Mouse (Mus musculus) retina, embryonic 14.5 days (tissue): ENCODE measurements around the gene Ppm1d.
A peak's percentile ranks its signal among the peaks of the same experiment; 100 is the strongest.

Source experiments
- DNase-seq: peaks from one replicate; pipeline ENCODE4 v3.0.0-alpha.2; 2015; ENCODE audit warnings: low spot score

Gene Ppm1d

DNA sequence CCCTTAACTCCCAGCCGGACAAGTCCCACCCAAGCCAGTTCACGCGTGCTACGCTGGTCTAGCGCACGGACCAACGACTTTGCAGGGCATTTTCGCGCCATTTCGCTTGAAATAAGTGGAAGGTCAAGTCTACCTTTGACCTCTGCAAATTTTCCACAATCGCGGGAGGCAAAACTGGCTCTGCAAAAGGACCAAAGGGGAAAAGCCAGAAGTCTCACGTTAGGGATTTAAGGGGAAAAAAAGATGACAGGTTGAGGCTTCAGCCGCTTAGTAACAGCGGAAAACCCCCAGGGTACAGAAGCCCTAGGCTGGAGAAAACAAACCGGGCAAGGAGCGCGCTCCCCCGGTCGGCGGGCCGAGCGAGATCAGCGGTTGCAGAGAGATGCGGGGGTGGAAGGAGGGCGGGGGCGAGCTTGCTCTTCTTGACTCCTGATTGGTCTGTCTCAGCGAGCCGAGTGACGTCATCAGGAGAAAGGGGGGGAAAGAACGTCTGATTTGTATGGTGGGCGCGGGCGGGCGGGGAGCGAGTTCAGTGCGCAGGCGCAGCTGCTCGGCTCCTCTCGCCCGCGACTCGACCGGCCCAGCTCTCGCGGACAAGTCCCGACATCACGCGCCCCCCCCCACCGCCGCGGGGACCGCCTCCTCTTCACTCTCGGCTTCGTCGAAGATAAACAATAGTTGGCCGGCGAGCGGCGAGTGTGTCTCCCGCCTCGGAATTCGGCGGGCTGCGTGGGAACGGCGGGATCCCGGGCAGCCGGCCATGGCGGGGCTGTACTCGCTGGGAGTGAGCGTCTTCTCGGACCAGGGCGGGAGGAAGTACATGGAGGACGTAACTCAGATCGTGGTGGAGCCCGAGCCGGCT is at the start of gene Ppm1d:
Ppm1d (plus strand) TSS at position 532 of the 862 bp plus-strand sequence.
- DNase-seq = peak; percentile 100

DNA sequence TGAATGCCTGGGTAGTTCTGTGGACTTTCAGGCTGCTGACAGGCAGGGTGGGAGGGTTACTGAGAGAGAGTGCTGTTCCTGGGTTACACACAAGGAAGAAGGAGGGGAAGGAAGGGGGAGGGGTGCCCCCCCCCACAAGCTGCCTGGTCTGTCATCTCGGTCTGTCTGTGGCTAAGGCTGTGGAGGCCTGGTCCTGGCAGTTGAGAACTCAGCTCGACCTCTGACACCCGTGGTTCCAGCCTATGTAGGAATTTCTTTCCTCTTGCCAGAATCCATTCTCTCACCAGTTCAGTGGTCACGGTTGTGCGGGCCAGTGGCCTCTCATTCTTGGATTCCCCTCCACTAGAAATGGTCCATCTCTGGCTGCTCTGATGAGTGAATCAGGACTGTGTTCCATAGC is 46.4 kb upstream of the Ppm1d start:
- DNase-seq = peak; percentile 7

DNA sequence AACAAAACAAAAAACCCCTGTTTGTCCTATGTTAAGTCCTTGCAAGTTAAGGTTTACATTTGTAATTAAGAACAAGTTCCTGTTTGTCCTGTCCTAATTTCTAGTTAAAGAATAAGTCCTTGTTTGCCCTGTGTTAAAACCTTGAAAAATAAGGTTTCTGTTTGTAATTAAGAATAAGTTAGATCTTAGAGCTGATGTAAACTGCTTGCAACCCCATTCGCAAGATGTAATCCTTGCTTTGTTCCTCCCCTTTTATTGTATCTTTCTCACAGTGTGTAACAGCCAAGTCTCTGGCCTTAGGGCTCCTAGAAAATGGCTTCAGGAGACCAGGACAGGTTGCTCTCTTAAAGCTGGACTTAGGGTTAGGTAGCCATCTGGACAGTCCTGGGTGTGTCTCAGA is 43.7 kb upstream of the Ppm1d start:
- DNase-seq = no peak

DNA sequence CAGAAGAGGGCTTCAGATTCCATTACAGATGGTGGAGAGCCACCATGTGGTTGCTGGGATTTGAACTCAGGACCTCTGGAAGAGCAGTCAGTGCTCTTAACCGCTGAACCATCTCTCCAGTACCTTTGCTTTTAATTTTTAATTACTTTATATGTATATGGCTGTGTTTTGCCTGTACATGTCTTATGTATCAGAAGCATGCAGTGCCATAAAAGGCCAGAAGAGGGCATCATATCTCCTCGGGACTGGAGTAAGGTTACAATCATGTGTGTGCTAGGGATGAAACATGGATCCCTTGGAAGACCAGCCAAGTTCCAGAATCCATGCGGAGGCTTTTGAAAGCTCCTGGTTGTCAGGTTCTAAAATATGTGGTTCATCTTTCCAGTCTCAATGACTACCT is 40.4 kb upstream of the Ppm1d start:
- DNase-seq = peak; percentile 60

DNA sequence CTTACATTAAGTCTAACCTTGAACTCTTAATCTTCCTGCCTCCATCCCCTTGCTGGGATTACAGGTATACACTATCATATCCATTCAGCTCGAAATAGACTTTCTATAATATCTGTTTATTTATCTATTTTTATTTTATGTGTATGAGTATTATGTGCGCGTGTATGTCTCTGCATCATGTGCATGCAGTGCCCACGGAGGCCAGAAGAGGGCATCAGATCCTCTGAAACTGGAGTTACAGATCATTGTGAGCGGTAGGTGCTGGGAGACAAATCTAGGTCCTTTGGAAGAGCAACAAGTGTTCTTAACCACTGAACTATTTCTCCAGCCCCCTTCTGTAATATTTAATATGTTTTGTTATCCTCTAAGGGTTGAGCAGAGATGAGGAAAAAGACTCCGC is 37.7 kb upstream of the Ppm1d start:
- peak; percentile 5 for DNase-seq

DNA sequence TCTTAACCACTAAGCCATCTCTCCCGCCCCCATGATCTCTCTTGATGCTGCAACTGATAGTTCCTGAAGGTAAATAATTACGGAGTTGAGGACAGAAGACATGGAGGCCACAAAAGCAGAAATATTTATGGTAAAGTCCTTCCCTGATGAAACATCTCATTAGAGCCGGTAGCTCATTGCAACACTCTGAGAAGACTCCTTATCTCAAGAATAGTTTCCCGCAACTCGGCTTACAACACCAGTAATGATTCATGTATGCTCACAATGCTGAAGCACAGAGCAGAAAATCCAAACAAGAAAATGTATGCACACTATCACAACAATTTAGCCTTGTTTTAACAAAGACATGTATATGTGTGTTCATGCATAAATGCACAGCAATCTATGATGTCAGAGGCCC is 35.9 kb upstream of the Ppm1d start:
- DNase-seq = no peak

DNA sequence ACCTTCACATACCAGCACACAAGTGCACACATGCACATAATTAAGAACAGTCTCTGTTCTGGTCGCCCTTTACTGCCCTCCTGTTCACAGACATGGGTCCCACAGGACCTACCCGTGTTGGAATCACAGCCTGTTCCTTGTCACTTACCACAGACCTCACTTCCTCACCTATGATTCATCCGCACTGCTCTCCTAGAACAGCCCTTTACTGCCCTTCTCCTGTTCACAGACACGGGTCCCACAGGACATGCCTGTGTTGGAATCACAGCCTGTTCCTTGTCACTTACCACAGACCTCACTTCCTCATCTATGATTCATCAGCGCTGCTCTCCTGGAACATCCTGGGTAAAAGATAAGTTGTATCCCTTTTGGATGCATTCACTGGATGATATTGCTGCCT is 33.4 kb upstream of the Ppm1d start:
- no peak for DNase-seq

DNA sequence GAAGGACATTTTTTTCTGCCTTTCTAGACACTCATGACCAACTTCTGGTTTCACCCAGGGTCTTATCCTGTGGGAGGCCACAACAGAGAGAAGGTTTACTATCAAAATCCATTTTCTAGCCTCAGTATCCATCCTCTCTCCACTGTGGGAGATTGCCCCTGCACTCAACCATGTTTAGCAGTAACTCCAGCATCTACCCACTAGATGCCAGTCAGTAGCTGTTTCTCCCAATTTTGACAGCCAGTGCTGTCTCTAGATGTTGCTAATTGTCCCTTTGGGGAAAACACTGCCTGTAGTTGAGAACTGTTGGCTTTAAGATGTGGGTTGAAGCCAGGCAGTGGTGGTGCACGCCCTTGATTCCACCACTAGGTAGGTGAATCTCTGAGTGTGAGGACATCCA is 32.9 kb upstream of the Ppm1d start:
- DNase-seq = no peak

DNA sequence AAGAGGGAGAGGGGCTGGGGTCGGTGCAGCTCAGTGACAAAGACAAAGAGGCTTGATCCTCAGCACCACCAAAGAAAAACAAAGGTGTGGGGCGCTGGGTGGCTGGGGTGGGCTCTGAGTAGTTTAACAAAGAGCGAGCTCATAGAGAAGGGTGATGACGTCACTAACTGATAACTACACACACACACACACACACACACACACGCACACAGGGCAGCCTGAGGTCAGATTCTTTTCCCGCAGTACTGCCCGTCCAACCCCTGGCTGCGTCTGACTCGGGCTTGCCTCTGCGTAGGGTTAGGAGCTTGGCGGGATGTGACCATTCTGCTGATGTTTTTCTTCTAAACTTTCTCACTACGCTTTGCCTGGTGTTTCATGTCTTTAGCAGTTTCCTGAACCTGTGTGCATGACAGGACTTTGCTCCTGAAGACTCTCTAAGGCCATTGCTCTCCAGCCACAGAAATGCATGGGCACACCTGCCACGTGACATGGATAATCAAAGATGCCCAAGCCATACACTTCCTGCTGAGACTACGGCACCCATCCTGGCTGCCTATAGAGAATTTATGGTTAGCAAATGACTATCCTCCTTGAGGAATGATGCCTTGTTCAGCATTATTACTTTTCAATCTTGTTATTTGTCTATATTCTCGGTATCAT is 29.7 kb upstream of the Ppm1d start:
- no peak for DNase-seq

DNA sequence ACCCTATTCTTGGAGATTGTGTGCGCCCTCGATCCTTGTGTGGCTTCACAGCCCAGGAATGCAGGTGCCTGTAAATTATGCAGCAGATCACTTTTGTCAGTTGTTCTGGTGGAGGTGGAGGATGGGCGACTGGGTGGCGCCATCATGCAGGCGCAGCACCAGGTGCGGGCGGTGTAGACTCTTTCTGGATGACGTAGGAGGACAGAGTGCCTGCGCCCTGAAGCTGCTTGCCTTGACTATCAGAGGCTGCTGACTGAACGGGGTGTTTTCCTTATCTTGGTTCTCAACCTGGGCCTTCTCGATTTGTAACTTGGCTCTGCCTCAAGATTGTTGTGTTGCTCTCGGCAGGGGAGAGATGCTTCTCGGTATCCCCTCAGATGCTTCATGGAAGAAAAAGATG is 13.1 kb upstream of the Ppm1d start:
- no peak for DNase-seq

DNA sequence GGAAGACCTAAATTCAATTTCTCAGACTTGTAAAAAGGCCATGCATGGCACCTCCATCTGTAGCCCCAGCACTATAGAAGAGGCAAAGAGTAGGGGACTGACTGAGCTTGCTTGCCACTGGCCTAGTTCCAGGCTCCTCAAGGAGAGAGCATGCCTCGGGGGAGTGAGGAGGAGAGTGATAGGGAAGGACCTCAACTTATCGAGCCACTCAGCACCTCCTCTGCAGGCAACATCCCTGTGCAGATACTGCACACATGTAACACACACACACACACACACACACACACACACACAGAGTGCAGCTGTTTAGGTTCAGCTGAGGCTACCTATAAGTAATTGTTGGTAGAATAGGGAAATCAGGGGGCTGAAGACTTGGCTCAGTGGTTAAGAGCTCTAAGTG is 11.2 kb upstream of the Ppm1d start:
- DNase-seq = no peak

DNA sequence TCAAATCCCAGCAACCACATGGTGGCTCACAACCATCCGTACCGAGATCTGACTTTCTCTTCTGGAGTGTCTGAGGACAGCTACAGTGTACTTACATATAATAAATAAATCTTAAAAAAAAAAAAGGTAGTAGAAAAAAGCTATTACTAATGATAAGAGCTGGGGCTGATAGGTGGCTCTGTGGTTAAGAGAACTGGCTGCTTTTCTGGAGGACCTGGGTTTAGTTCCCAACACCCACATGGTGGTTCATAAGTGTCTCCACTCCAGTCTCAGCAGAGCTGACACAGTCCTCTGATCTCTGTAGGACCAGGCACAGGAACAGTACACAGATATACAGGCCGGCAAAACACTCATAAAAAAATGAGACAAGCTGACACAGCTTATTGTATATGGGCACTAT is 9.9 kb upstream of the Ppm1d start:
- no peak for DNase-seq

DNA sequence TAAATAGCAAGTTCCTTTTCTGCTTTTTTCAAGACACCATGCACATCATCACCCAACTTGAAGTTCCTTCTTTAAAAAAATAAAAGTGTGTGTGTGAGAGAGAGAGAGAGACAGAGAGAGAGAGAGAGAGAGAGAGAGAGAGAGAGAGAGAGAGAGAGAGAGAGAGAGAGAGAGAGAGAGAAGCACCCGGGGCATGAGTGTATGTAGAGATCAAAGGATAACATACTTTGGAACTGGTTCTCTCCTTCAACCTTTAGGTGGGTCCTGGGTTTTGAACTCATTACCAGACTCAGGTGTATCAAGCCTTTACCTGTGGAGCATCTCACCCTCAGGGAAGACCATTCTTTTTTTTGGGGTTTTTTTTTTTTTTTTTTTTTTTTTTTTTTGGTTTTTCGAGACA is 9.2 kb upstream of the Ppm1d start:
- no peak for DNase-seq

DNA sequence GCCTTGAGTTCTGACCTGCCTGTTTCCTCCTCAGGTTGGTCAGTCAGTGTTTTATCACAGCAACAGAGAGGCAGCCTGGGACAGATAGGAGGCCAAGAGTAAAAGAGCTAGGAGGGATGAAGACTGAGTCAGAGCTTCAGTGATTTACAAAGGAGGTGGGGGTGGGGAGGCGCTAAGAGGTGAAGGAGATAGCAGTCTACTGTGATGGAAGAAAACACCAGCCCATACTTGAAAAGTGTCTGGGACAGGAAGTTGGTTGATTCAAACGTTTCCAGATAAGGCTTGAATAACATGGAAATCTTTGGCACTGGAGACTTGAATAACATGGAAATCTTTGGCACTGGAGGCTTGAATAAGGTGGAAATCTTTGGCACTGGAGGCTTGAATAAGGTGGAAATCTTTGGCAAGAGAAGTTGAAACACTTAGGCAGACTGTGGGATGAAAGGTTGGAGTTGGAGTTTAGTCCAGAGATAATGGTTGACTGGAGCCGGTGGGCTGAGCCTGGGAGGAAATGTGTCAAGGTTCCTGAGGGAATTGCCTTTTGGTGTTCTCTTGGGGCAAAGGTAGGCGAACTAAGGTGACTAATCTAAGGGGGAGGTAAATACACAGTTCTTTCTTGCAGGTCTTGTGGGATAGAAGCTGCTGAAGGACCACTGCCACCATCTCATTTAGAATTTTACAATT is 4.3 kb upstream of the Ppm1d start:
- DNase-seq = no peak

DNA sequence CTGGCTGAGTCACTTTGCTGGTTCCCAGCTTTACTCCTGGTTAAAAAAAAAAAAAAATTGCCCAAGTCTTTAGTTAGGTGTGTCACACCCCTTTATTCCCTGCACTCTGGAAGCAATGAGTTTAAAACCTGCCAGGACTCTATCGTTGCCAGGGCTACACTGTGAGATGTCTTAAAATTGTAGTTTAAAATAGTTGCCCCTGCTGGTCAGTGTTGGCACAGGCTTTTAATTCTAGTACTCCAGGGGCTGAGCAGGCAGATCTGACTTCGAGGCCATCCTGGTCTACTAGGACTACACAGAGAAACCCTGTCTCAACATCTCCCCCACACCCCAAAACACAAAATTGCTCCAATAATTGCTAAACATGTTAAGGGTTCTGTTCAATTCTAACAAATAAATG is 2.2 kb upstream of the Ppm1d start:
- no peak for DNase-seq

DNA sequence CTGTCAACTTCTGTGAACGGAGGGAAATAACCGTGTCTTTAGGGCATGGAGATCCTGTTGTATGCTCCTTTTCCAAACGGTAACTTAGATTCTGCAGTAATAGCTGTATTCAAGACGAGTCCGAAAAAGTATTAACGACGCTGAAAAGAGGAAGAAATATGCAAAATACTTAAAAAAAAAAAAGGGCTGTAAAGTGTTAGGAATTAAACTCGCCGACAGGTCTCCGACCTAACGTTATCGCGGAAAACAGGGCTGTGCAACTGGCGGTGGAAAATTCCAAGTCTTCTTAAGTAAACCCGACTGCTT is 684 bp upstream of the Ppm1d start:
- no peak for DNase-seq

DNA sequence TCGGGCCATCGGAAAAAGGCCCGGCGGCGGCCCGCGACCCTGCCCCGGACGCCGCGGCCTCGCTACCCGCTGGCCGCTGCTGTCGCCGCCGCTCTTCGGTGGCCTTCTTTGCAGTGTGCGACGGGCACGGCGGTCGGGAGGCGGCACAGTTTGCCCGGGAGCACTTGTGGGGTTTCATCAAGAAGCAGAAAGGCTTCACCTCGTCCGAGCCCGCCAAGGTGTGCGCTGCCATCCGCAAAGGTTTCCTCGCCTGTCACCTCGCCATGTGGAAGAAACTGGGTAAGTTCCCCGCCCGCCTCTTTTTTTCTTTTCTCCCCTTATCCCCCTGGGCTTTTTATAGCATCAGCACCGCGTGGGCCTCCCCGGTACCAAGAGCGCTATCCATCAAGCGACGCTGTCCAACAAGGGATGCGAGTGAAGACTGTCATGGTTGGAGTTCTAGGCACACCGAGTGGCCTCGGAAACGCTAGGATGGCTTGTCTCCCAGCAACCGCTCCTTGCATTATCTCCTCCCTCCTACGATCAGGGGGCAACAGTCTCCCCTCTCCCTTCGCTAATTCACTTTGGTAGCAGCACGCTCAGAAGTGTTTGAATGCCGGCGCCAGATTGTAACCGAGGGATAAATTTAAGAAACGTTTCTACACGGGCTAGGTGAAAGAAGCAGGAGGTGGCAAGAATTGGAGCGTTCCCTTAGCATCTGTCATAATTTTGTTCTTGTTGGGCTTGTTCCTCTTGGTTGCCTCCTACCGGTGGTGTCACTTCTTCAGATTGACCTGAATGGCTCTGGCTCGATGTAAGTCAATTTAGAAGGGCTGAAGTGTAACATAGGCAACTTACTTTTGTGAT is 824 bp downstream of the Ppm1d start:
- peak; percentile 70 for DNase-seq

DNA sequence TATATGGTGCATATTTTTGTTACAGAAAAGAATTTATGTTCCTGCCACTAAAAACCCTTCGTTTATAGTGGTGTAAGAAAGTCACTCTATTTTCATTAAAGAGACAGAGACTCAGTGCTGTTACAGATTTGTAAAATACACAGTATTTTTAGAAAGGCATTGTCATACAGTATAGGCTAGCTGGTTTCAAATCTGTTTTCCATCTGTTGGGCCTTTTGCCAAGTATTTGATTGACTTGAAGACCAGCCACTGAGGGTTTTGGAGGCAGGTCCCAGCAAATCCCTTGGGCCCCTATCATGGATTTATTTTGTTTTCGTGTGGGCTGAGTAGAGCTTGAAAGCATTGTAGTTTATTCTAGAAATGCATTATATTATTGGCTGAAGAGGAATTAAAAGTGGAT is 1.8 kb downstream of the Ppm1d start:
- peak; percentile 73 for DNase-seq

DNA sequence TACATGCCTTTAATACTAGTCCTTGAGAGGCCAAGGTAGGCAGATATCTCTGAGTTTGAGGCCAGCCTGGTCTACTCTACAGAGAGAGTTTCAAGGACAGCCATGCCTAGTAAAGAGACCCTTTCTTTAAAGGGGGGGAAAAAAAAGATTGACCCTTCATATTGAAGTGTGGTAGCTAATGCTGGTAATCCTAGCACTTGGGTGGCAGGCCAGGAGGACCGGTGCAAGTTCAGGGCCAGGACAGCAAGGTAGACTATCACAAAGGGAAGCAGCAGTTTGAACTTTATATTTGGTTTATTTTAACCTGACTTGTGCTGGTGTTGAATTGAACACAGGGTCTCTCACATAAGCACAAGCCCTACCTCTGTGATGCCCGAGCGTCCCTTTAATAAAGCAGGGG is 2.3 kb downstream of the Ppm1d start:
- DNase-seq = no peak

DNA sequence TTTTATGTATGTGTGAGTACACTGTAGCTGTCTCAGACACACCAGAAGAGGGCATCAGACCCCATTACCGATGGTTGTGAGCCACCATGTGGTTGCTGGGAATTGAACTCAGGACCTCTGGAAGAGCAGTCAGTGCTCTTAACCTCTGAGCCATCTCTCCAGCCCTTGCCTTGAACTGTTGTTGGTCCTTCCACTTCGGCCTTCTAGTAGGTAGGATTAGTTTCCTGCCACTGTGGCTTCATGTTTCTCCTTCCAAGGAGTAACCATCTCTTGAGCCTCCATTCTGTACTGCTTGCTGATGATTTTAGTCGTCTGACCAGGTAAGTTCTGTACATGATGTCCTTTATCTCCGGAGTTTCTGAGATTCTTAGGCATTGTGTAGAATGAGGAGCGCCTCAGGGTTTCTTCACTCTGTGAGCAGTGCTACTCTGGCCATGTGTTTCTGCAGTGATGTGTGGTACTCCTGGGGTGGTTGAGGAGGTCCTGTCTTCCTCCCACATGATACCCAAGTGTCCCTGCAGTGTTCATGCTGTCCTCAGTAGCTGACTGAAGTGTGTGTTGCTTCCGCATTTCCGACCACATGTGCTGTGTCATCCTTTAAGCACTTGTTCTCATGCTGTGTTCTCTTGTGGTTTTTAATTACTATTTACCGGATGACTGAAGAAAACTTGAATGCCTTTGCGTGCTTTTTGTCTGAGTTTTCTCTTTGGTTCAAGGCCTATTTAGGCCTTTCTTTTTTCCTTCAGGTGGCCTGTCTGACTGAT is 12.7 kb downstream of the Ppm1d start:
- no peak for DNase-seq

DNA sequence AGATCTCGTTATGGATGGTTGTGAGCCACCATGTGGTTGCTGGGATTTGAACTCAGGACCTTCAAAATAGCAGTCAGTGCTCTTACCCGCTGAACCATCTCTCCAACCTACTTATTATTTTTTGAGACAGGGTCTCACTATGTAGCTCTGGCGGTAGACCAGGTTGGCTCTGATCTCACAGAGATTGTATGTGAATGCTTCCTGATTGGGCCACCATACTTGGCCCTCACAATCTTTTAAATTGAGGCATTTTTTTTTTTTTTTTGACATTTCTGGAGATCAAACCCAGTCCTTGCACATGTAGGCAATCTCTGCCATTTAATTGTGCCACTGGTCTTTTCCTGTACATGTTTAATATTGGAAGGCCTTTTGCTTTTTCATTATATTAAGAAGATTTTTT is 17.7 kb downstream of the Ppm1d start:
- no peak for DNase-seq
